20 mouse cellular contexts compared by ENCODE assay signal in the genomic region with DNA sequence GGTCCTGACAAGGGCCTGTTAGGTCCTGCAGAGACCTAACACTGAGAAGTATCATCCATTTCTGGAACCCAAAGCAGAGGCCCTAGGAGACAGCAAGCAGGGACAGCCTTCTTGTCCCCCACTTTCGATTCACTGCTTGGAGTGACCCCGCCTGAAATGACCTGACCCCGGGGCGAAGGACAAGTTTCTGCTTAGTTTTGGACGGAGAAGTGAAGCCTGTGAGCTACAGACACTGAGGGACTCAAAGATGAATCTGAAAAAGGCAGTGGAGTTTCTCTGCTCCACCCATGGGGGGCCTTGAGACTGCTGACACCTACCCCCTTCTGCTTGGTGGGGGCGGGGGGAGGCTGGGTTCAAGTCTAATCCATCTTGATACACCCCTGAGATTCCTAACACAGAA. TPM values are rescaled to one million over a fixed set of nuclear protein-coding genes. Genes with fewer than 3 reads are reported as not detected.
DNase-seq lines count a peak whose midpoint lies in the region; ATAC-seq and TF ChIP-seq lines count a peak whose summit lies in the region.
"Had no signal": no experiment of that assay in that cellular context is flagged by ENCODE, and none has a peak within 500 bp of the region (broad histone marks: within the 10 kb centered on the region; RNA-seq: fewer than 3 reads in every experiment).

No protein-coding gene starts in this region.

- intact Hi-C loops in heart, postnatal 36 days (cut with DNase I), result no loop called here

- peaks cover 83% of the 10 kb centered on the region for H3K4me1 ChIP-seq in heart, embryonic 13.5 days
- H3K4me1 ChIP-seq in liver, adult 2 months (ENCODE audit: control insufficient read depth, insufficient read depth, low read length), result peaks cover 63% of the 10 kb centered on the region
- H3K4me1 ChIP-seq in liver, embryonic 11.5 days (replicated peaks; ENCODE audit: control insufficient read depth, insufficient read depth, low read length), result peaks cover 32% of the 10 kb centered on the region

- H3K4me3 ChIP-seq in heart, embryonic 13.5 days, result no peak overlapping the region
- no peak overlapping the region for H3K4me3 ChIP-seq in liver, adult 2 months (ENCODE audit: insufficient read depth, low read depth, low read length)
- no peak overlapping the region for H3K4me3 ChIP-seq in liver, embryonic 11.5 days (ENCODE audit: low read depth, low read length)
- H3K4me3 ChIP-seq: embryonic facial prominence, embryonic 12.5 days; hindbrain, embryonic 15.5 days; layer of hippocampus, adult 2 months; left cerebral cortex, adult 2 months; liver, embryonic 15.5 days; midbrain, embryonic 13.5 days had no signal

- DNase-seq in heart, postnatal 36 days, result no peak
- DNase-seq in liver, adult 2 months (ENCODE audit: extremely low read depth, low read depth, low spot score), result peak; percentile 64
- no peak for DNase-seq in liver, embryonic 11.5 days (ENCODE audit: low spot score)
- DNase-seq in kidney, postnatal 25 days, result peak; percentile 55 to 74
- DNase-seq in yolk sac, embryonic 10.5 days (ENCODE audit: low spot score), result peak; percentile 64
- DNase-seq in layer of hippocampus, adult 9-10 months (ENCODE audit: low spot score), result no peak
- DNase-seq: adrenal gland, adult 8-10 months; cerebellum, adult 18-20 months; gastrocnemius, postnatal 25 days; right cerebral cortex, adult 18-20 months; spleen, adult 18-20 months; thymus, postnatal 4 days had no signal

- H3K9ac ChIP-seq in heart, embryonic 13.5 days, result peak overlapping the region; percentile 69
- H3K9ac ChIP-seq in liver, adult 2 months (ENCODE audit: low read depth, low read length), result no peak overlapping the region
- no peak overlapping the region for H3K9ac ChIP-seq in liver, embryonic 11.5 days (ENCODE audit: low read depth, low read length)
- H3K9ac ChIP-seq: embryonic facial prominence, embryonic 12.5 days; hindbrain, embryonic 15.5 days; liver, embryonic 15.5 days; midbrain, embryonic 13.5 days had no signal

- 0 out of 2 replicates have a peak overlapping the region, but pooled peaks have one; percentile 9 for H3K4me2 ChIP-seq in heart, embryonic 13.5 days
- H3K4me2 ChIP-seq in liver, embryonic 11.5 days, result no peak overlapping the region
- H3K4me2 ChIP-seq: embryonic facial prominence, embryonic 12.5 days; hindbrain, embryonic 15.5 days; liver, embryonic 15.5 days; midbrain, embryonic 13.5 days had no signal

- peaks cover 37% of the 10 kb centered on the region; the same call in 1 of the 2 replicates for H3K79me2 ChIP-seq in liver, adult 2 months (ENCODE audit: control insufficient read depth, insufficient read depth, low read length)

- H3K27me3 ChIP-seq in heart, embryonic 13.5 days (replicated peaks), result no peaks in the 10 kb centered on the region; the same call in 1 of the 2 replicates
- no peaks in the 10 kb centered on the region for H3K27me3 ChIP-seq in liver, adult 2 months (ENCODE audit: control insufficient read depth, insufficient read depth, low read length)
- no peaks in the 10 kb centered on the region for H3K27me3 ChIP-seq in liver, embryonic 11.5 days (replicated peaks; ENCODE audit: control insufficient read depth, insufficient read depth, low read length)
- H3K27me3 ChIP-seq: embryonic facial prominence, embryonic 12.5 days; hindbrain, embryonic 15.5 days; liver, embryonic 15.5 days; midbrain, embryonic 13.5 days had no signal

- H3K9me3 ChIP-seq in heart, embryonic 13.5 days, result 0 out of 2 replicates have a peak, but pooled peaks cover 3% of the 10 kb centered on the region
- no peaks in the 10 kb centered on the region for H3K9me3 ChIP-seq in liver, embryonic 11.5 days (ENCODE audit: control insufficient read depth, low read length)
- H3K9me3 ChIP-seq: embryonic facial prominence, embryonic 12.5 days; G1E; hindbrain, embryonic 15.5 days; liver, embryonic 15.5 days; midbrain, embryonic 13.5 days had no signal

- no peak for TF ChIP-seq POLR2A in liver, adult 2 months (IDR thresholded peaks at IDR 0.05; ENCODE audit: extremely low read depth, insufficient read depth, low read length)

- peaks cover 17% of the 10 kb centered on the region for H3K36me3 ChIP-seq in heart, embryonic 13.5 days
- no peaks in the 10 kb centered on the region; the same call in 1 of the 2 replicates for H3K36me3 ChIP-seq in liver, adult 2 months (ENCODE audit: control insufficient read depth, insufficient read depth, low read length)
- H3K36me3 ChIP-seq in liver, embryonic 11.5 days (ENCODE audit: control insufficient read depth, insufficient read depth, low read length), result peaks cover 3% of the 10 kb centered on the region; the same call in 1 of the 2 replicates
- H3K36me3 ChIP-seq: embryonic facial prominence, embryonic 12.5 days; G1E; hindbrain, embryonic 15.5 days; midbrain, embryonic 13.5 days had no signal

- H3K27ac ChIP-seq in heart, embryonic 13.5 days (replicated peaks), result peak overlapping the region; percentile 97
- H3K27ac ChIP-seq in liver, adult 2 months (replicated peaks; ENCODE audit: insufficient read depth, low read depth, low read length), result peak overlapping the region; percentile 67
- H3K27ac ChIP-seq in liver, embryonic 11.5 days (ENCODE audit: low read depth, low read length), result no peak overlapping the region
- H3K27ac ChIP-seq: hindbrain, embryonic 15.5 days; layer of hippocampus, adult 2 months; left cerebral cortex, adult 2 months; liver, embryonic 15.5 days; midbrain, embryonic 13.5 days had no signal

- no peak for ATAC-seq in heart, embryonic 13.5 days (ENCODE audit: extremely low read depth, insufficient number of reproducible peaks, low FRiP score, low TSS enrichment)
- ATAC-seq in liver, embryonic 11.5 days (replicated peaks; ENCODE audit: low FRiP score), result no peak
- ATAC-seq: midbrain, embryonic 13.5 days had no signal

- 55% methylated on average over 6 of the region's 6 CpGs for WGBS in heart, embryonic 13.5 days
- 36% methylated on average over 6 of the region's 6 CpGs for WGBS in liver, adult 2 months
- 78% methylated on average over 6 of the region's 6 CpGs for WGBS in liver, embryonic 11.5 days

- TF ChIP-seq CTCF in liver, adult 2 months (IDR thresholded peaks at IDR 0.05; ENCODE audit: low read depth, low read length), result no peak

RNA-seq across cellular contexts. Expression of a gene that starts 59.9 kb away (rescaled TPM):
- 59.0 and 64.6 TPM in 2 replicates for polyA plus RNA-seq in heart, embryonic 13.5 days (2015; fragmentation: Nextera tagmentation; extraction: Ambion mirVana)
- total RNA-seq in heart, postnatal 36 days (2021), result 100 to 1,000 TPM; 107 to 111 TPM
- 47.5 and 70.3 TPM in 2 replicates for total RNA-seq in liver, adult 2 months (2014; rRNA removed)
- 52.9 and 56.4 TPM in 2 replicates for polyA plus RNA-seq in liver, adult 2 months (2012; rRNA removed)
- 81.6 and 83.1 TPM in 2 replicates for polyA plus RNA-seq in liver, embryonic 11.5 days (2014; fragmentation: Nextera tagmentation; extraction: Ambion mirVana)

Comparison
In these comparisons a context has a peak if more than half of its experiments do, and no peak if none do; other contexts are left out.
1. DNase-seq: peak in liver, adult 2 months (single experiment), kidney, postnatal 25 days (2 of 2) and yolk sac, embryonic 10.5 days (single experiment); none in heart, postnatal 36 days (0 of 2), liver, embryonic 11.5 days (single experiment) and layer of hippocampus, adult 9-10 months (single experiment).